Mouse (Mus musculus) macrophage (primary cell): ENCODE results near the gene Ppm1h. TPM values are rescaled to one million over a fixed set of nuclear protein-coding genes. Genes with fewer than 3 reads are reported as not detected.

Experiments used
- H3K27ac ChIP-seq: fragments of 350-480 bp; formaldehyde crosslinking; 2 replicates; pipeline ENCODE4 v1.9.0; 2021
- H3K36me3 ChIP-seq: fragments of 350-480 bp; formaldehyde crosslinking; 2 replicates; pipeline ENCODE4 v1.9.0; 2021; ENCODE audit errors: inconsistent target
- H3K4me3 ChIP-seq: fragments of 350-480 bp; formaldehyde crosslinking; 2 replicates; pipeline ENCODE4 v1.9.0; 2021; ENCODE audit errors: inconsistent target
- H3K79me2 ChIP-seq: fragments of 350-480 bp; formaldehyde crosslinking; 2 replicates; pipeline ENCODE4 v1.9.0; 2021; ENCODE audit errors: inconsistent target
- WGBS: methylation state at CpG from one replicate; pipeline ENCODE4 v1.1.7; 2026; ENCODE audit warnings: inconsistent platforms; ENCODE audit not compliant: missing documents; 5-methylcytosine and 5-hydroxymethylcytosine counted together
- polyA plus RNA-seq: library from polyadenylated mRNA; stranded (reverse); fragments of 250-400 nt; gene quantifications from 3 replicates; pipeline ENCODE4 v1.2.4, GENCODE M21; 2018; ENCODE audit warnings: inconsistent platforms

Ppm1h gene
- polyA plus RNA-seq, 1 experiment from 2014 or later: 53.1 TPM

DNA sequence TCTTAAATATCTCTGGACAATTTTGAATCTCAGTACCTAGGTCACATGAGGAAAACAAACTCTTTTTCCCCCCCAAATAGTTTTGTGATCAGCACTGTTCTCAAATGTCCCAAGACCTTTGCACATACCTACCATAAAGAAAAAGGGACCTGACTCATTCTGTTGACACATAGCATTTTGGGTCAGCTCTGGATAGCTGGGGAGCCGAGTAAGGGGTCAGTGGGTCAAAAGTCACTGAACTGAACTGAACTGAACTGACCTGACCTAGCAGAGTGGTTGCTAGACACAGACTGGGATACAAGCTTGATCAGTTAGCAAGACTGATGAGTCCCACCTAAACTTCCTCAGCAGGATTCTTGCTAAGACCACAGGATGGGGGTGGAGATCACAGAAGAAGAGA is 6.7 kb downstream of the Ppm1h start:
- H3K36me3 ChIP-seq: peaks cover 17% of the 10 kb centered on the region
- no peak overlapping the region for H3K27ac ChIP-seq
- WGBS: 100% methylated on average over 1 of the region's 1 CpGs
- no peak overlapping the region for H3K4me3 ChIP-seq
- peaks cover 99% of the 10 kb centered on the region for H3K79me2 ChIP-seq

DNA sequence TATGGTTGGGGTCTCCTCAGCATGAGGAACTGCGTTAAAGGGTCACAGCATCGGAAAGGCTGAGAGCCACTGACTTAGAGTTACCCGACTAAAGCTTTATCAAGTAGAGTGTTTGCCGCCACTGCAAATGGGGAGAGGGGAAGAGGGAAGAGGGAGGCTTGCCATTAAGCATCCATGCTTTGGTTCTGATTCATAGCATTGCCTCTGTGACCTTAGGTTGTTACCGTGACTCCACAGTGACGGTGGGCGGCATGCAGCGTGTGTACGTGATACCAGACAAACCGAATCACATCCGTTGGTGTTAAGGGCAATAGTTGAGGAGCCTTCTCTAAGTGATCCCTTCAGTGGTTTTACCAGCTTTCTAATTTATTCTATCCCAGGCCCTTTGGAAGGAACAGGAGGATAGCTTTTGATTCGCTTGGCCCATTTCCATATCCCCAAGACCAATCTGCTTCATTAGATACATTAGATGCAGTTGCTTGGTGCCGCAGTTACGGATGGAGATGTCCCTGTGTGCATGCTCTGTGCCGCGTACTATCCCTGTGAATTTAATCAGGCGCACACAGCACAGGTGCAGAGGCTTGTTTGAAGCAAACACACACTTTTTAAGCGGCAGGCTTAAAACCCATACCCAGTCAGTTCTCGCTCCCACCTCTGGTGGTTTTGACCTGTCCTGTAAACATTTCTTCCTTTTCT is 7.4 kb downstream of the Ppm1h start:
- Histone ChIP-seq H3K36me3 (peaks cover 17% of the 10 kb centered on the region), H3K4me3 (no peak overlapping the region), H3K27ac (no peak overlapping the region), H3K79me2 (peaks cover 100% of the 10 kb centered on the region)
- 94% methylated on average over 19 of the region's 19 CpGs for WGBS

DNA sequence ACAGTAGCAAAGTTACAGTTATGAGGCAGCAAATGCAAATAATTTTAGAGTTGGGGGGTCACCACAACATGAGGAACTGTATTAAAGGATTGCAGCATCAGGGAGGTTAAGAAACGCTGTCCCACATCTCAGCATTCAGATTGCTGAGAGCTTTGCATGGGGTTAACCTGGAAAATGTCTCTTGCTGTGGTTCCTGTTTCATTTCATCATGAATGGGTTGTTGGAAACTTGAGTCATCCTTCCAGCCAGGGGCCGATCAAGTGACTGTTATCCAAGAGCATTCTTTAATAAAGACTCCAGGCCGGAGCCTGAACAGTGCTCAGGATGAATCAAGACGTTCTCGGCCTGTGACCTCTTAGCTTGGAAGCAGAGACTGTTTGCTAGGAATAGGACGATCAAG is 12.1 kb downstream of the Ppm1h start:
- H3K79me2 ChIP-seq: peaks cover 100% of the 10 kb centered on the region
- peak overlapping the region; percentile 30 for H3K27ac ChIP-seq
- 52% methylated on average over 6 of the region's 6 CpGs for WGBS
- H3K36me3 ChIP-seq: peaks cover 49% of the 10 kb centered on the region
- no peak overlapping the region for H3K4me3 ChIP-seq

DNA sequence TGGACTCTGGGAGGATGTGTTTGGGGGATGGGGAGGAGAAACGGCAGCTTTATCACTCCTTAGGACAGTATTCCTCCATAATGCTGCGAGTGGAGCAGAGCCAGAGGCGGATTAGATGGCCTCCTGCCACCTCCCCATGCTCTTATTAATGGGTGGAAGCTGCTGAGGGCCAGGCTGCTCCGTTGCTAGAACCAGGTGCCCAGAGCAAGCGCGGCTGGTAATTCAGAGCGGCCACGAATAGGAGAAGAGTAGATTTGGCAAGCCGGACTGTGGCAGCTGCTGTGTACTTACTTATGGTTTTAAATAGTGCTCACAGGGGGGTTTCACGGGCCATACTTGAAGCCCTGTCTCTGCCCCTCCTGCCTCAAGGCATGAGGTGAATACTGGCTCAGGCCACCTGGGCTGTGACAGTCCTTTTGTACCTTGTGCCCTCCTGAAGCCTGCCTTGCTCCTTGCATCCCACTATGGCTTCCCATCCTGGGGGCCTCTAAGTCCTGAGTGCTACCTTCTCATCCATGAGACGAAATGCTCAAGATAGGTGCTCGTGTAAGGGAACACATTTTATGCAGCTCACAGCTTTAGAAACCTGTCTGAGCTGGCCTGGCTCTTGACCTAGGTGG is 14.7 kb downstream of the Ppm1h start:
- Histone ChIP-seq H3K27ac (no peak overlapping the region), H3K4me3 (no peak overlapping the region), H3K36me3 (peaks cover 49% of the 10 kb centered on the region), H3K79me2 (peaks cover 100% of the 10 kb centered on the region)
- 95% methylated on average over 9 of the region's 12 CpGs for WGBS

DNA sequence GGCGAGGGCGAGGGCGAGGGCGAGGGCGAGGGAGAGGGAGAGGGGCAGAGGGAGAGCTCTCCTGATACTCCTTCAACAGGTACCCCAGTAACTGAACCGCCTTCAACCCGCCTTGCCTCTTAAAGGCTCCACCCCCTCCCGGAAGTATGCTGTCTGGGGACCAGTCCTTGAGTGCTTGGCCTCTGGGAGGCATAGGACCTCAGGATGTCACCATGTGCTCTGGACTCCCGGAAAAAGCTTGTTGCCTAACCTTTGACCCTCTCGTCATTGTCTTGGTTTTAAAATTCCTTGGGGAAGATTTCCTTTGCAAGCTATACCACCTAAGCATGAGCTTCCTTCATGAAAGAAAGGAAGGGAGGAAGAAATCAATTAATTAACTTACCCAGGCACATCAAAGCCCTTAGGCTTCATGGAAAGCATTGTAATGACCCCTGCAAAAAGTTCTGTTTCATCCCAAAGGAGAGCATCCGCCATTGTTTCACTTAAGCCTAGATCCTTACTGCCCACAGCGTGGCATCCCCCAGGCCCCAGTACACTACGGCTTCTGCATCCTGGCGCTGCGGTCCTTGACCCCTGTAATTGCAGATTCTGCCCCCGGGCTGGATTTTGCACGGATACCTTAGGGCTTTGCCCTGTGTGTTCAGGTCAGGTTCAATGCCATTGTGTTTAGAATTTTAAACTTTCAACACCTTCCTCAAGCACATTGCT is 15.5 kb downstream of the Ppm1h start:
- WGBS: 97% methylated on average over 17 of the region's 17 CpGs
- Histone ChIP-seq H3K27ac (no peak overlapping the region), H3K79me2 (peaks cover 100% of the 10 kb centered on the region)

DNA sequence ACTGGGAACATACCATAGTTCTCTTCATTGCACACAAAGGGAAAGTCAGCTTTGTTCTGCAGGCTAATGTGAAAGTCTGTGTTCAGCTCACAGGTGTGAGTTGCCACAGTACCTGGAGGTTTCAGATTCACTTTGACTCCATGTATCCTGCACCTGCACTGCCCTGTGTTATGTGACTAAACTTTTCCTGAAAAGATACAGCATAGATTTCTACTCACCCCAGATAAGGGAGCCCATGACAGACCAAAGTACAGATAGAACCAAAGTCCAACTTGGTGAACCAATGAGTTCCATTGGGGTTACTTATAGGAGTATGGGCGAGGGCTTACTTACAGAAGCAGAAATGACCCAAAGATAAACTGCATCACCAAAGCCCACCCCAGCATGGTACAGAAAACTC is 17.8 kb downstream of the Ppm1h start:
- WGBS: 100% methylated on average over 1 of the region's 1 CpGs
- Histone ChIP-seq H3K4me3 (no peak overlapping the region), H3K36me3 (peaks cover 46% of the 10 kb centered on the region; the same call in 1 of the 2 replicates), H3K79me2 (peaks cover 100% of the 10 kb centered on the region), H3K27ac (no peak overlapping the region)

More for the DNA sequence above, 15.5 kb downstream of the Ppm1h start:
- peaks cover 45% of the 10 kb centered on the region; the same call in 1 of the 2 replicates for H3K36me3 ChIP-seq
- no peak overlapping the region for H3K4me3 ChIP-seq

DNA sequence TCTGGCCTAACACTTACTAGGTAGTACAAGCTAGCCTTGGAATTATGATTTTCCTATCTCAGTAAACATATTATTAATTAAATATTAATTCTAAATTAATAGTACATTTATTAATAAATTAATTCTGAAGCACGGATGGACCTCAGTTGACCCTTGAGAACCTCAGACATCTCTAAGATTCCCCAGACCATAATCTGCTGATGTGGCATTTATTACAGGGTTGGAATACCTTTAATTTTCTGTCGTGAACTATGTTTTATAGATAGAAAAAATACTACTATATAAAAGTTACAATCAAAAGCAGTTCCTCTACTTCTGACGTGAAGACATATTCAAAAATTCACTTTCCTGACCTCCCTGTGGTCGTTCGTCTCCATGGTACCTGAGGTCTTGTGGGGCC is 19.8 kb downstream of the Ppm1h start:
- Histone ChIP-seq H3K36me3 (peaks cover 27% of the 10 kb centered on the region; the same call in 1 of the 2 replicates), H3K4me3 (no peak overlapping the region), H3K79me2 (peaks cover 100% of the 10 kb centered on the region), H3K27ac (no peak overlapping the region)
- WGBS: 96% methylated on average over 5 of the region's 5 CpGs

DNA sequence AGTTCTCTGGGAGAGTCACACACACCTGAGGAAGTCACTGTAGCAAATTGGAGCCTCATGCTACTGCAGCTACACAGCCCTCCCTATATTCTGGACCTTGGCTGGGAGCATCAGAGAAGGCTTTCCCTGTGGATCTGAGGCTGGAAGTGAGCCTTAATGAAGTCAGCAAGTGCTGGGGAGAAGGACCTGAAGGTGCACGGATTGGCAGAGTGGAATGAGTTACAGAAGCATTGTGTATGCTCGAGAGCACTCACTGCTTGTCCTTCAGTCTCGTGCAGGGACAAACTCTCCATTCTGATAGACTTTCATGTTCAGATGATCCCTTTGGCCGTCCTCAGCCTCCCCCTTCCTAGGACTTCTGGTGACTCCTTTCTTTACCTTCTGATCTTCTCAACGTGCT is 26.3 kb downstream of the Ppm1h start:
- peaks cover 16% of the 10 kb centered on the region; the same call in 1 of the 2 replicates for H3K36me3 ChIP-seq
- WGBS: 92% methylated on average over 5 of the region's 5 CpGs
- no peak overlapping the region for H3K4me3 ChIP-seq

DNA sequence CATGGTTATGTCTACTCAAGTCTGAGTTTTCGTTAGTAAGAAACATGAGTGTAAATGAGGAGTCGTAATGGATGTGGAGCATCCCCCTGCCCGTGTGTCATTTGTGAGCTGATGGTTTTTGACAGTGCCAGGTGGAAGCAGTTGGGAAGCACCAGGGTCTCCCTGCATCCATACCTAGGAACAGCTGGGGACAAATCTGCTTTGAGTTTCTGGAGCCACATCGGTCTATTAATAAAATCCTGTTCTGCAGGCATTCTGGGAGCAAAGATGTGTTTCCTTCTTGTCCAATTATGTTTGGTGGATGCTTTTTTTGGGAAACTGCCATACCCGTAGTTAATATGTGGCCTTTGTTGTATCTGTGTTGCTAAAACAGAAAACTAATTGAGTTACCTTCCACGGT is 26.9 kb downstream of the Ppm1h start:
- Histone ChIP-seq H3K4me3 (no peak overlapping the region), H3K79me2 (peaks cover 100% of the 10 kb centered on the region), H3K36me3 (peaks cover 17% of the 10 kb centered on the region; the same call in 1 of the 2 replicates), H3K27ac (no peak overlapping the region)
- 97% methylated on average over 6 of the region's 6 CpGs for WGBS

More for the DNA sequence above, 26.3 kb downstream of the Ppm1h start:
- Histone ChIP-seq H3K27ac (no peak overlapping the region), H3K79me2 (peaks cover 100% of the 10 kb centered on the region)

DNA sequence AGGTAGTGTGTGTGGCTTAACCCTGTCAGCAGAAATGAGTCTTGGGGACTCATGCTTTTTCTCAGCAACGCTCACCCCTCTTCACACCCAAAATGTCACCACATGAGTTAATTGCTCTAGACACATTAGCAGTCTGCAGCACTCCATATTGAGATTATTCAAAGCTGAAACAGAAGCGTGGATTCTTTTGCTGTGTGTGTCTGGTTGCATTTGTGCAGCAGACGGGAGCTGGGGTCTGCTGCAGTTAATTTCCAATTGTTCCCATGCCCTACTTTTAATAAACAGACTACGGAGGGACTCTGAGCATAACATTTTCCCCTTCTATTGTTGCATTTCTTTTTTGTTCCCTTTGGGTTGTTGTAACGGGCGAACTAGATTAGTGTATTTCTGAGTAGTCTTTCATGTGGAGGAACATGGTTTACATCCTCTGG is 32.8 kb downstream of the Ppm1h start:
- Histone ChIP-seq H3K4me3 (no peak overlapping the region), H3K27ac (no peak overlapping the region), H3K36me3 (peaks cover 30% of the 10 kb centered on the region; the same call in 1 of the 2 replicates), H3K79me2 (peaks cover 100% of the 10 kb centered on the region)
- 92% methylated on average over 6 of the region's 6 CpGs for WGBS

DNA sequence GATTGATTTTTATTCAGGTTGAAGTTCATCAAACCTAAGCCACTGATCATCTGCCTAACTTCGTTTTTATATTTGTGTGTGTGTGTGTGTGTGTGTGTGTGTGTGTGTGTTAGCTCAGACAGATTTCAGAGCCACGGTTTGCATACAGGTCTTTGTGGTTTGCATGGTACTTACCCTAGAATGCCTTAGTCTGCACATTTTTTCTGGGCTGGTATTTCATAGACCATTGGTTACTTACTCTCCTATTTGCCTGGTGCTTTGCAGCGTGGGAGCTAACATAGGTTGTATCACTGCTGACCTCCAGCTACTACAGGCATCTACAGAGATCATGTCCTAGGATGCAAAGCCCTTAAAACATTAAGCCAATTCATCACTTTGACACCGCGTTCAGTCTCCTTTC is 33.7 kb downstream of the Ppm1h start:
- Histone ChIP-seq H3K27ac (no peak overlapping the region), H3K4me3 (no peak overlapping the region), H3K36me3 (peaks cover 37% of the 10 kb centered on the region; the same call in 1 of the 2 replicates), H3K79me2 (peaks cover 100% of the 10 kb centered on the region)
- 85% methylated on average over 5 of the region's 5 CpGs for WGBS

DNA sequence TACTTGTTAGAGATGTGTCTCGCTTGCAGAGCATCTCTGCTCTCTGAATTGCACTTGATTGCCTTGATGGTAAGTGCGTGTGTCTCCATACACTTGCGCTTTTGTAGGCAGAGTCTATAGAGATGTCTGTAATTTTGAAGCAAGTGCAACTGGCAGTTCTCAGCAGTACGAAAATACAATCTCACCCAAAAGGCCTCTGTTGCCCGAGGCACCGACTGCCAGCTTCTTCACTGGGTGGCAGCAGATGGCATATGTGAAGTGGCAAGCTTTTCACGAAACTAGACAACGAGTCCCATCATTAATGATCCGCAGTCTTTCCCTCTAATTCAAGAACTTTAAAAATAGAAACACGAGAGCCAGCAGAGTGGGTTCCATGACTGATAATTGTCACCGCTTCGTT is 37.3 kb downstream of the Ppm1h start:
- peaks cover 100% of the 10 kb centered on the region for H3K79me2 ChIP-seq
- H3K4me3 ChIP-seq: no peak overlapping the region
- H3K27ac ChIP-seq: no peak overlapping the region
- WGBS: 94% methylated on average over 12 of the region's 12 CpGs
- peaks cover 40% of the 10 kb centered on the region for H3K36me3 ChIP-seq

DNA sequence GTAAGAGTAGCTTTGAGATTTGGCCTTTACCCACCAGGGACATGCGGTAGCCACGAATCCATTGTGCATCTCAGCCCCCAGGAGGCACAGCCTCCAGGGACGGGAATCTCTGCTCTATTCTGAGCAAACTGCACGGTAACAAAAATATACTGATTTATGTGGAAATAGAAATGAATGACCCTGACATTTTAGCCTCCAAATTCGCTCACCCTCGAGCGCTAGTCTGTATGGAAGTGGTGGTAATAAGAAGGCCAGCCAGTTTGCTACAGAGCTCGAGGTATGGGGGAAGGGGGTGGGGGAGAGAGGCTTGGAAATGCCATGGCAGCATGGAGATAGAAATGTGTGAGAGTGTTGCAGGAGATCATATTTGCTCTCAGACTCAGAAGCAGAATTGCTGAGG is 37.7 kb downstream of the Ppm1h start:
- peaks cover 100% of the 10 kb centered on the region for H3K79me2 ChIP-seq
- H3K36me3 ChIP-seq: peaks cover 36% of the 10 kb centered on the region
- no peak overlapping the region for H3K4me3 ChIP-seq
- H3K27ac ChIP-seq: no peak overlapping the region
- 93% methylated on average over 7 of the region's 8 CpGs for WGBS

DNA sequence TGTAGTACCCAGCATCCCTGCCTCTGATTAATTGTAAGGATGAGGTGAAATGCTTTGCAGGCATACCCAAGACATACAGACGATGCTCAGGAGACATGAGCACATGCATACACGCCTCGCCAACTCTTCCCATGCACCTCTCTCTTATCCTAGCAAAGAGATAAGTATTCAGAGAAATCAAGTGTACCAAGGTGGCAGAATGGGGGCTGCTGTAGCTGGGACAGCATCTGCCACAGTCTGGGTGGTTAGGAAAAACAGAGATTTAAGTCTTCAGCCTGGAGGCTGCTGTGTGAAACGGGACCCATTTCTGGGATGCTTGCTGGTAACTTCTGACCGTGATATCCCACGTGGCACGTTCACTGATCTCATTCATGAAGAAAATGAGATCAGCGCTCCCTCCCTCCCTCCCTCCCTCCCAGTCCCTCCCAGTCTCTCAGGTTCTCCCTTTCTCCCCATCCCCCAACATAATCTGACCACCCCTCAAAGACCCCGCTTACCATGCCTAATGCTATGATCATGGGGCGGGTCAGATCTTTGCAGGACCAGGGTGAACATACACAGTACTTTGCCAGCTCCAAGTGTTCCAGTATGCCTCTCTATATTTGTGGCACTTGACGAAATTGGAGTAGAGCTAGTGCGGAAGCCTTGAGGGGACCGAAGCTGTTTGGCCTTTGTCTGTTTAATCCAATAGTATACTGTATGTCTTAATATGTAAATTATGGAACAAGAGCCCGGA is 38.3 kb downstream of the Ppm1h start:
- Histone ChIP-seq H3K36me3 (peaks cover 32% of the 10 kb centered on the region), H3K27ac (no peak overlapping the region), H3K79me2 (peaks cover 100% of the 10 kb centered on the region), H3K4me3 (no peak overlapping the region)
- 96% methylated on average over 13 of the region's 14 CpGs for WGBS
